Mouse (Mus musculus): ENCODE measurements around the gene Lamb2. TPM values are rescaled to one million over a fixed set of nuclear protein-coding genes. Genes with fewer than 3 reads are reported as not detected.

The Lamb2 gene
- total and polyA plus RNA-seq, 3 experiments: 94.0 to 150 (median 107) TPM

Other genes starting within 250 kb of the Lamb2 start
- gene Dag1, start 215.8 kb upstream of the Lamb2 start, total RNA-seq (2021): 100 to 1,000 TPM; 143 to 148 TPM
- 59.3 and 86.5 TPM in 2 replicates for gene Dag1, start 215.8 kb upstream of the Lamb2 start, polyA plus RNA-seq (2012; rRNA removed)
- 10 to 100 TPM; 17.5 to 24.9 TPM for gene Nicn1, start 189.3 kb upstream of the Lamb2 start, total RNA-seq (2021)
- gene Nicn1, start 189.3 kb upstream of the Lamb2 start, polyA plus RNA-seq (2012; rRNA removed): 16.6 and 18.8 TPM in 2 replicates
- gene Amt, start 182.9 kb upstream of the Lamb2 start, total RNA-seq (2021): 1 to 10 TPM; 3.3 to 5.5 TPM
- 2.2 and 2.6 TPM in 2 replicates for gene Amt, start 182.9 kb upstream of the Lamb2 start, polyA plus RNA-seq (2012; rRNA removed)
- gene Rhoa, start 173.6 kb upstream of the Lamb2 start, total RNA-seq (2021): 100 to 1,000 TPM; 355 to 363 TPM
- gene Rhoa, start 173.6 kb upstream of the Lamb2 start, polyA plus RNA-seq (2012; rRNA removed): 169 and 187 TPM in 2 replicates
- gene Tcta, start 173.6 kb upstream of the Lamb2 start, total RNA-seq (2021): 10 to 100 TPM; 31.3 to 56.7 TPM
- 42.8 and 46.3 TPM in 2 replicates for gene Tcta, start 173.6 kb upstream of the Lamb2 start, polyA plus RNA-seq (2012; rRNA removed)
- 100 to 1,000 TPM; 694 to 927 TPM for gene Gpx1, start 140.8 kb upstream of the Lamb2 start, total RNA-seq (2021)
- 1,573 and 1,924 TPM in 2 replicates for gene Gpx1, start 140.8 kb upstream of the Lamb2 start, polyA plus RNA-seq (2012; rRNA removed)
- gene Usp4, start 131.9 kb upstream of the Lamb2 start, total RNA-seq (2021): 100 to 1,000 TPM; 100 to 122 TPM
- 47.0 and 52.3 TPM in 2 replicates for gene Usp4, start 131.9 kb upstream of the Lamb2 start, polyA plus RNA-seq (2012; rRNA removed)
- 1 to 10 TPM in 1 of 2 experiments, under 1 TPM in 1; 0.52 to 1.8 TPM for gene 1700102P08Rik, start 86.9 kb upstream of the Lamb2 start, total RNA-seq (2021)
- gene 1700102P08Rik, start 86.9 kb upstream of the Lamb2 start, polyA plus RNA-seq (2012; rRNA removed): 0.37 and 0.86 TPM in 2 replicates
- gene Ccdc36, start 51.3 kb upstream of the Lamb2 start, total RNA-seq (2021): not detected
- not detected in 2 replicates for gene Ccdc36, start 51.3 kb upstream of the Lamb2 start, polyA plus RNA-seq (2012; rRNA removed)
- gene BC048562, start 43.3 kb upstream of the Lamb2 start, total RNA-seq (2021): not detected
- gene BC048562, start 43.3 kb upstream of the Lamb2 start, polyA plus RNA-seq (2012; rRNA removed): not detected in 2 replicates
- gene Ccdc71, start 19.2 kb upstream of the Lamb2 start, total RNA-seq (2021): 10 to 100 TPM; 27.8 to 46.5 TPM
- 23.0 and 28.1 TPM in 2 replicates for gene Ccdc71, start 19.2 kb upstream of the Lamb2 start, polyA plus RNA-seq (2012; rRNA removed)
- gene Klhdc8b, start 18.2 kb upstream of the Lamb2 start, total RNA-seq (2021): 10 to 100 TPM; 19.4 to 24.5 TPM
- gene Klhdc8b, start 18.2 kb upstream of the Lamb2 start, polyA plus RNA-seq (2012; rRNA removed): 73.1 and 81.9 TPM in 2 replicates
- 100 to 1,000 TPM; 172 to 248 TPM for gene Usp19, start 10.9 kb downstream of the Lamb2 start, total RNA-seq (2021)
- gene Usp19, start 10.9 kb downstream of the Lamb2 start, polyA plus RNA-seq (2012; rRNA removed): 221 and 261 TPM in 2 replicates
- 100 to 1,000 TPM; 186 to 192 TPM for gene Qars, start 28.0 kb downstream of the Lamb2 start, total RNA-seq (2021)
- 173 and 186 TPM in 2 replicates for gene Qars, start 28.0 kb downstream of the Lamb2 start, polyA plus RNA-seq (2012; rRNA removed)
- 100 to 1,000 TPM; 105 to 126 TPM for gene Qrich1, start 37.1 kb downstream of the Lamb2 start, total RNA-seq (2021)
- 119 and 129 TPM in 2 replicates for gene Qrich1, start 37.1 kb downstream of the Lamb2 start, polyA plus RNA-seq (2012; rRNA removed)
- gene Impdh2, start 80.5 kb downstream of the Lamb2 start, total RNA-seq (2021): 100 to 1,000 TPM in 1 of 2 experiments, 10 to 100 TPM in 1; 75.6 to 123 TPM
- gene Impdh2, start 80.5 kb downstream of the Lamb2 start, polyA plus RNA-seq (2012; rRNA removed): 93.8 and 121 TPM in 2 replicates
- gene Ndufaf3, start 87.7 kb downstream of the Lamb2 start, total RNA-seq (2021): 10 to 100 TPM; 60.7 to 68.7 TPM
- gene Ndufaf3, start 87.7 kb downstream of the Lamb2 start, polyA plus RNA-seq (2012; rRNA removed): 76.7 and 98.4 TPM in 2 replicates
- gene Dalrd3, start 90.2 kb downstream of the Lamb2 start, total RNA-seq (2021): 10 to 100 TPM; 67.2 to 70.7 TPM
- gene Dalrd3, start 90.2 kb downstream of the Lamb2 start, polyA plus RNA-seq (2012; rRNA removed): 325 and 372 TPM in 2 replicates
- 100 to 1,000 TPM in 1 of 2 experiments, 10 to 100 TPM in 1; 91.5 to 126 TPM for gene Wdr6, start 99.0 kb downstream of the Lamb2 start, total RNA-seq (2021)
- gene Wdr6, start 99.0 kb downstream of the Lamb2 start, polyA plus RNA-seq (2012; rRNA removed): 132 and 151 TPM in 2 replicates
- 1 to 10 TPM; 7.1 to 8.3 TPM for gene P4htm, start 117.9 kb downstream of the Lamb2 start, total RNA-seq (2021)
- 14.7 and 17.2 TPM in 2 replicates for gene P4htm, start 117.9 kb downstream of the Lamb2 start, polyA plus RNA-seq (2012; rRNA removed)
- 10 to 100 TPM; 52.0 to 74.6 TPM for gene Arih2, start 169.7 kb downstream of the Lamb2 start, total RNA-seq (2021)
- gene Arih2, start 169.7 kb downstream of the Lamb2 start, polyA plus RNA-seq (2012; rRNA removed): 19.7 and 23.9 TPM in 2 replicates
- 100 to 1,000 TPM; 123 to 170 TPM for gene Slc25a20, start 182.4 kb downstream of the Lamb2 start, total RNA-seq (2021)
- 38.0 and 46.7 TPM in 2 replicates for gene Slc25a20, start 182.4 kb downstream of the Lamb2 start, polyA plus RNA-seq (2012; rRNA removed)
- 10 to 100 TPM; 28.1 to 43.7 TPM for gene Prkar2a, start 209.6 kb downstream of the Lamb2 start, total RNA-seq (2021)
- gene Prkar2a, start 209.6 kb downstream of the Lamb2 start, polyA plus RNA-seq (2012; rRNA removed): 12.1 and 14.6 TPM in 2 replicates

Measured in adrenal gland, adult 2 months (tissue).